Mouse (Mus musculus) midbrain, postnatal 0 days (tissue): ENCODE measurements around the gene Wtap. TPM values are rescaled to one million over a fixed set of nuclear protein-coding genes. Genes with fewer than 3 reads are reported as not detected.
"Not testable (repeated sequence)": the region's sequence is repeated elsewhere in the genome, so short reads cannot be mapped to it uniquely, and the experiment has no call there.

Experiments used
- ATAC-seq: fragments of 200-750 bp; cut with Nextera tagmentation; 2 replicates; pipeline ENCODE4 v1.8.0; 2017; ENCODE audit warnings: moderate number of reproducible peaks, mild to moderate bottlenecking, moderate TSS enrichment, moderate library complexity; ENCODE audit not compliant: low FRiP score
- DNase-seq: peaks from one replicate; pipeline ENCODE4 v3.0.0-alpha.2; 2015; ENCODE audit warnings: low spot score
- H3K27ac ChIP-seq: fragments of 300-500 bp; sonication (generic); 2 replicates; pipeline ENCODE4 v1.5.1; 2014; ENCODE audit warnings: low read depth, mild to moderate bottlenecking, low read length, mixed read lengths
- H3K27me3 ChIP-seq: fragments of 300-500 bp; sonication (generic); 2 replicates; pipeline ENCODE4 v1.6.1; 2014; ENCODE audit warnings: low read length, control low read depth, mixed read lengths; ENCODE audit not compliant: insufficient read depth
- H3K36me3 ChIP-seq: fragments of 300-500 bp; sonication (generic); 2 replicates; pipeline ENCODE4 v1.6.1; 2014; ENCODE audit warnings: low read length, control low read depth, mixed read lengths; ENCODE audit not compliant: insufficient read depth
- H3K4me1 ChIP-seq: fragments of 300-500 bp; sonication (generic); 2 replicates; pipeline ENCODE4 v1.6.1; 2014; ENCODE audit warnings: mild to moderate bottlenecking, control low read depth, antibody characterized with exemption, low read length, mixed read lengths; ENCODE audit not compliant: insufficient read depth
- H3K4me2 ChIP-seq: fragments of 300-500 bp; sonication (generic); 2 replicates; pipeline ENCODE4 v1.6.1; 2014; ENCODE audit warnings: low read depth, mild to moderate bottlenecking, low read length, mixed read lengths; ENCODE audit not compliant: poor library complexity, severe bottlenecking
- H3K4me3 ChIP-seq: fragments of 300-500 bp; sonication (generic); 2 replicates; pipeline ENCODE4 v1.5.1; 2014; ENCODE audit warnings: low read depth, mild to moderate bottlenecking, low read length, moderate library complexity
- H3K9ac ChIP-seq: fragments of 300-500 bp; sonication (generic); replicated peaks from 2 replicates; pipeline ENCODE4 v1.6.1; 2014; ENCODE audit warnings: mild to moderate bottlenecking, low read length, moderate library complexity, mixed read lengths; ENCODE audit not compliant: poor library complexity, severe bottlenecking
- H3K9me3 ChIP-seq: fragments of 300-500 bp; sonication (generic); 2 replicates; pipeline ENCODE4 v1.6.1; 2016; ENCODE audit warnings: low read length, control low read depth
- CTCF ChIP-seq: IDR thresholded peaks from 2 replicates; pipeline ENCODE4 v1.5.1; 2016; ENCODE audit warnings: antibody characterized with exemption, mild to moderate bottlenecking
- WGBS: fragments of 180-500 bp; shearing (Covaris S2); extraction: QIAGEN DNeasy Blood & Tissue Kit; methylation state at CpG from one replicate; pipeline ENCODE4 v1.1.7; 2014; 5-methylcytosine and 5-hydroxymethylcytosine counted together
- polyA plus RNA-seq: library from polyadenylated mRNA; unstranded; fragments of >200 nt; fragmentation: Nextera tagmentation; extraction: Ambion mirVana; gene quantifications from 2 replicates; pipeline ENCODE4 v1.2.1, GENCODE M21; 2015
- total RNA-seq: library from RNA; depleted of rRNA; stranded (reverse); fragments of >200 nt; gene quantifications from 2 replicates; pipeline ENCODE4 v1.2.3, GENCODE M21; 2014

The Wtap gene
- total and polyA plus RNA-seq, 2 experiments from 2014 or later: 82.7 to 147 TPM

- DNase-seq: peak; percentile 72
- H3K9ac ChIP-seq: no peak overlapping the region
- H3K9me3 ChIP-seq: no peaks in the 10 kb centered on the region
- WGBS: 9% methylated on average over 3 of the region's 3 CpGs
- H3K4me3 ChIP-seq: no peak overlapping the region
- H3K27me3 ChIP-seq: no peaks in the 10 kb centered on the region
- no peak overlapping the region for H3K4me2 ChIP-seq
- TF ChIP-seq CTCF: peak; percentile 82
- H3K27ac ChIP-seq: no peak overlapping the region
- ATAC-seq: no peak
- H3K4me1 ChIP-seq: no peaks in the 10 kb centered on the region
- H3K36me3 ChIP-seq: no peaks in the 10 kb centered on the region
These were observed 2.4 kb upstream of the Wtap start for GRCm38 (mm10) chr17:12996345-12996744.

- under 1% methylated on average over 49 of the region's 51 CpGs for WGBS
- DNase-seq (peak; percentile 98), ATAC-seq (peak; percentile 89)
- peak overlapping the region; percentile 99 for H3K4me3 ChIP-seq
- no peaks in the 10 kb centered on the region for H3K4me1 ChIP-seq
- H3K27ac ChIP-seq: peak overlapping the region; percentile 100
- H3K36me3 ChIP-seq: no peaks in the 10 kb centered on the region
- H3K9ac ChIP-seq: peak overlapping the region; percentile 99
- no peaks in the 10 kb centered on the region for H3K27me3 ChIP-seq
- H3K9me3 ChIP-seq: no peaks in the 10 kb centered on the region
- TF ChIP-seq CTCF: peak; percentile 3
- H3K4me2 ChIP-seq: peak overlapping the region; percentile 71
These were observed 1.4 kb downstream of the Wtap start for GRCm38 (mm10) chr17:12992470-12992991.

GRCm38 (mm10) chr17:12991635-12992358 lies 2.2 kb downstream of the Wtap start:
- TF ChIP-seq CTCF: peak; percentile 7; the same call in 1 of the 2 replicates
- no peaks in the 10 kb centered on the region for H3K27me3 ChIP-seq
- H3K9me3 ChIP-seq: no peaks in the 10 kb centered on the region
- ATAC-seq: peak; percentile 92
- H3K4me3 ChIP-seq: peak overlapping the region; percentile 99
- H3K36me3 ChIP-seq: no peaks in the 10 kb centered on the region
- H3K9ac ChIP-seq: peak overlapping the region; percentile 99
- H3K27ac ChIP-seq: peak overlapping the region; percentile 100
- peak overlapping the region; percentile 71 for H3K4me2 ChIP-seq
- peak; percentile 79 for DNase-seq
- no peaks in the 10 kb centered on the region for H3K4me1 ChIP-seq
- 0% methylated on average over 46 of the region's 84 CpGs for WGBS

- TF ChIP-seq CTCF: no peak
- no peaks in the 10 kb centered on the region for H3K36me3 ChIP-seq
- peak overlapping the region; percentile 100 for H3K27ac ChIP-seq
- peak overlapping the region; percentile 71 for H3K4me2 ChIP-seq
- whole genome bisulfite sequencing: 1% methylated on average over 12 of the region's 12 CpGs
- DNase-seq (peak; percentile 22), ATAC-seq (no peak)
- H3K27me3 ChIP-seq: no peaks in the 10 kb centered on the region
- peak overlapping the region; percentile 99 for H3K9ac ChIP-seq
- H3K9me3 ChIP-seq: no peaks in the 10 kb centered on the region
- peak overlapping the region; percentile 99 for H3K4me3 ChIP-seq
- H3K4me1 ChIP-seq: no peaks in the 10 kb centered on the region
These were observed 2.8 kb downstream of the Wtap start for GRCm38 (mm10) chr17:12991194-12991634.

- no peaks in the 10 kb centered on the region for H3K27me3 ChIP-seq
- no peaks in the 10 kb centered on the region for H3K36me3 ChIP-seq
- DNase-seq (no peak), ATAC-seq (no peak)
- TF ChIP-seq CTCF: no peak
- 55% methylated on average over 8 of the region's 8 CpGs for WGBS
- peak overlapping the region; percentile 99 for H3K9ac ChIP-seq
- no peaks in the 10 kb centered on the region for H3K4me1 ChIP-seq
- H3K27ac ChIP-seq: 0 out of 2 replicates have a peak overlapping the region, but pooled peaks have one; percentile 100
- peak overlapping the region; percentile 71 for H3K4me2 ChIP-seq
- H3K4me3 ChIP-seq: peak overlapping the region; percentile 99
- H3K9me3 ChIP-seq: no peaks in the 10 kb centered on the region
These were observed 3.3 kb downstream of the Wtap start for GRCm38 (mm10) chr17:12990567-12991145.

GRCm38 (mm10) chr17:12988096-12988495 lies 5.9 kb downstream of the Wtap start:
- DNase-seq, H3K9ac ChIP-seq, H3K36me3 ChIP-seq, H3K27ac ChIP-seq, H3K4me1 ChIP-seq, H3K9me3 ChIP-seq, H3K27me3 ChIP-seq, ATAC-seq, H3K4me3 ChIP-seq, H3K4me2 ChIP-seq: not testable (repeated sequence)
- WGBS: 98% methylated on average over 8 of the region's 8 CpGs
